Mouse (Mus musculus): ENCODE results near the gene Qsox2.

DNA sequence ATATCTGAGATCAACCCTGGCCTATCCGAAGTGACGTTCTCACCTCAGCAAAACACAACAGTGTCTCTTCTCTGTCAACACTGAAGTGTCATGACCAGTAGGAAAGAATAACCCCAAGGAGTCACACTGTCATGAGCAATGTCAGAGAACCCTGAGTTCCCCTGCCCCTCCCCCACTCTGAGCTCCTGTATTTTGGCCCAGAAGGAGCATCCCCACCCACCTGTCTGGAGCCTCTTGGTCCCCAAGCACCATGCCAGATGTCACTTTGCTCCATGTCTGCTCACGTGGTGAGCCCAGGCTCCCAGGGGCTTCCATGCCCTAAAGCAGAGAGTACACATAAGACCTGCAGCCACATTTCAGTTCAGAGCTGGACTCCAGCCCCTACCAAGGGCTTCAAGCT is 42.4 kb upstream of the Qsox2 start:
- TF ChIP-seq CTCF (conservative IDR thresholded peaks at IDR 0.05; ENCODE audit: insufficient read depth, insufficient read length, low read depth, low read length) (no peak), POLR2A (IDR thresholded peaks at IDR 0.05; ENCODE audit: low read depth, low read length) (no peak)

All from kidney, adult 2 months (tissue).